Mouse (Mus musculus): ENCODE data around the gene Klk14. TPM values are rescaled to one million over a fixed set of nuclear protein-coding genes. Genes with fewer than 3 reads are reported as not detected.

The Klk14 gene
- polyA plus RNA-seq (2012; fragmentation: generic; extraction: Trizol): not detected
- long read RNA-seq, experiment 1: 0 reads
- long read RNA-seq, experiment 2: 0 reads

- Histone ChIP-seq H3K79me3 (ENCODE audit: low read depth) (no peaks in the 10 kb centered on the region), H3K27me3 (ENCODE audit: control insufficient read depth, insufficient read depth, insufficient read length) (peaks cover 9% of the 10 kb centered on the region), H3K36me3 (ENCODE audit: control insufficient read depth, insufficient read depth) (no peaks in the 10 kb centered on the region), H3K4me3 (ENCODE audit: insufficient read depth, poor library complexity, severe bottlenecking) (no peak within 1 kb of the TSS), H3ac (ENCODE audit: control insufficient read depth, insufficient read length, low read depth) (no peak within 1 kb of the TSS), H3K79me2 (ENCODE audit: control insufficient read depth, insufficient read depth) (no peaks in the 10 kb centered on the region)
- TF ChIP-seq MAX (IDR thresholded peaks at IDR 0.05) (no peak), CEBPB (IDR thresholded peaks at IDR 0.05; ENCODE audit: low read depth) (no peak), USF1 (IDR thresholded peaks at IDR 0.05; ENCODE audit: low read depth) (no peak), FOSL1 (IDR thresholded peaks at IDR 0.05; ENCODE audit: insufficient read depth, low read length, poor library complexity, severe bottlenecking) (no peak), MYOG (IDR thresholded peaks at IDR 0.05; ENCODE audit: control insufficient read depth, extremely low read depth, insufficient read length) (no peak), MYOD1 (IDR thresholded peaks at IDR 0.05; ENCODE audit: control insufficient read depth, insufficient read length, low read depth) (no peak), CTCF (IDR thresholded peaks at IDR 0.05; ENCODE audit: control insufficient read depth, insufficient read depth, insufficient read length) (no peak)
Observed at GRCm38 (mm10) chr7:43690118-43690517, at the start of gene Klk14. Gene Klk14 (plus strand): TSS chr7:43690418.

DNA sequence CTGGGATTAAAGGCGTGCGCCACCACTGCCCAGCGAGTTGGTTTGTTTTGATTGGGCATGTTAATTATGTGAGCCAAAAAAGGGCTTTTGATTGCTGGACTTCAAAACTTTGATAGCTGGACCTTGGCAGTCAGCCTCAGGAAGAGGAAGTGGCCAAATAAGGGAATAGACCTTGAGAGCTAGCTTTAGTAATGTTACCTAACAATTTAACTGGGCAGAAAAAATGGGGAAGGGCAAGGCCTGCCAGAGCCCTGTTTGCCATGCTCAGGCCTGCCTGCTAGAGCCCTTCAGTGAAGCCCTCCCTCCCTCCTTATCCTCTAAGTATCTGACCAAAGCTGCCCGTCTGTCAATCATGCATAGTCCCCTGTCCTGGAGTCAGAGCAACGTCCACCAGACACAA, 47.6 kb upstream of the Klk14 start:
- Histone ChIP-seq H3K36me3 (ENCODE audit: control insufficient read depth, insufficient read depth) (no peaks in the 10 kb centered on the region), H3K4me3 (ENCODE audit: insufficient read depth, poor library complexity, severe bottlenecking) (no peak overlapping the region), H3ac (ENCODE audit: control insufficient read depth, insufficient read length, low read depth) (no peak overlapping the region), H3K27me3 (ENCODE audit: control insufficient read depth, insufficient read depth, insufficient read length) (no peaks in the 10 kb centered on the region), H3K79me2 (ENCODE audit: control insufficient read depth, insufficient read depth) (no peaks in the 10 kb centered on the region), H3K79me3 (ENCODE audit: low read depth) (no peaks in the 10 kb centered on the region)
- TF ChIP-seq USF1 (IDR thresholded peaks at IDR 0.05; ENCODE audit: low read depth) (no peak), FOSL1 (IDR thresholded peaks at IDR 0.05; ENCODE audit: insufficient read depth, low read length, poor library complexity, severe bottlenecking) (no peak), MYOG (IDR thresholded peaks at IDR 0.05; ENCODE audit: control insufficient read depth, extremely low read depth, insufficient read length) (no peak), MYOD1 (IDR thresholded peaks at IDR 0.05; ENCODE audit: control insufficient read depth, insufficient read length, low read depth) (no peak), MAX (IDR thresholded peaks at IDR 0.05) (no peak), CTCF (IDR thresholded peaks at IDR 0.05; ENCODE audit: control insufficient read depth, insufficient read depth, insufficient read length) (no peak), CEBPB (IDR thresholded peaks at IDR 0.05; ENCODE audit: low read depth) (no peak)

GRCm38 (mm10) chr7:43643046-43643652, 47.1 kb upstream of the Klk14 start:
- Histone ChIP-seq H3ac (ENCODE audit: control insufficient read depth, insufficient read length, low read depth) (no peak overlapping the region), H3K36me3 (ENCODE audit: control insufficient read depth, insufficient read depth) (no peaks in the 10 kb centered on the region), H3K79me3 (ENCODE audit: low read depth) (no peaks in the 10 kb centered on the region), H3K27me3 (ENCODE audit: control insufficient read depth, insufficient read depth, insufficient read length) (no peaks in the 10 kb centered on the region), H3K79me2 (ENCODE audit: control insufficient read depth, insufficient read depth) (no peaks in the 10 kb centered on the region), H3K4me3 (ENCODE audit: insufficient read depth, poor library complexity, severe bottlenecking) (no peak overlapping the region)
- TF ChIP-seq MYOD1 (IDR thresholded peaks at IDR 0.05; ENCODE audit: control insufficient read depth, insufficient read length, low read depth) (no peak), CEBPB (IDR thresholded peaks at IDR 0.05; ENCODE audit: low read depth) (no peak), USF1 (IDR thresholded peaks at IDR 0.05; ENCODE audit: low read depth) (no peak), MAX (IDR thresholded peaks at IDR 0.05) (no peak), MYOG (IDR thresholded peaks at IDR 0.05; ENCODE audit: control insufficient read depth, extremely low read depth, insufficient read length) (no peak), FOSL1 (IDR thresholded peaks at IDR 0.05; ENCODE audit: insufficient read depth, low read length, poor library complexity, severe bottlenecking) (no peak), CTCF (IDR thresholded peaks at IDR 0.05; ENCODE audit: control insufficient read depth, insufficient read depth, insufficient read length) (no peak)

- TF ChIP-seq CTCF (IDR thresholded peaks at IDR 0.05; ENCODE audit: control insufficient read depth, insufficient read depth, insufficient read length) (no peak), MAX (IDR thresholded peaks at IDR 0.05) (no peak), CEBPB (IDR thresholded peaks at IDR 0.05; ENCODE audit: low read depth) (no peak), MYOD1 (IDR thresholded peaks at IDR 0.05; ENCODE audit: control insufficient read depth, insufficient read length, low read depth) (peak; percentile 66), MYOG (IDR thresholded peaks at IDR 0.05; ENCODE audit: control insufficient read depth, extremely low read depth, insufficient read length) (no peak)
- Histone ChIP-seq H3K27me3 (ENCODE audit: control insufficient read depth, insufficient read depth, insufficient read length) (peaks cover 13% of the 10 kb centered on the region), H3K79me3 (ENCODE audit: low read depth) (no peaks in the 10 kb centered on the region), H3K4me3 (ENCODE audit: insufficient read depth, poor library complexity, severe bottlenecking) (no peak overlapping the region), H3K79me2 (ENCODE audit: control insufficient read depth, insufficient read depth) (no peaks in the 10 kb centered on the region), H3ac (ENCODE audit: control insufficient read depth, insufficient read length, low read depth) (no peak overlapping the region), H3K36me3 (ENCODE audit: control insufficient read depth, insufficient read depth) (no peaks in the 10 kb centered on the region)
Observed at GRCm38 (mm10) chr7:43652683-43653082, 37.5 kb upstream of the Klk14 start.

DNA sequence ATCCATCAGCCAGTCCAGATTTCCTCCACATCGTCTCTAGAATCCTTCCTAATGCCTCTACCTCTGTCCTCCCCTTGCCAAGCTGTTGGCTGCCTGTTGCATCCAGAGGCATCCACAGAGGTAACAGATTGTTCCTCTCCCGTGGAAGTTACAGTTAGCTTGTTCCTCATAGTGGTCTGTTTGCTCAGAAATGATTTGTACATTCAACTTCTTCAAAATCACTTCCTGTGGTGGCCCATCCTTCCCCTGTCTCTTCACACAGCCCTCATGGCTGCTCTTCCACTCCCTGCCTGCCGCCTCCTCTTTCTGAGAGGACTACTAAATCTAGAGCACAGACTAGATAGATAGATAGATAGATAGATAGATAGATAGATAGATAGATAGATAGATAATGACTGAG, 35.7 kb upstream of the Klk14 start:
- H3K79me3 ChIP-seq (ENCODE audit: low read depth): no peaks in the 10 kb centered on the region
- no peak overlapping the region for H3ac ChIP-seq (ENCODE audit: control insufficient read depth, insufficient read length, low read depth)
- no peak for TF ChIP-seq FOSL1 (IDR thresholded peaks at IDR 0.05; ENCODE audit: insufficient read depth, low read length, poor library complexity, severe bottlenecking)
- no peak for TF ChIP-seq CEBPB (IDR thresholded peaks at IDR 0.05; ENCODE audit: low read depth)
- TF ChIP-seq MAX (IDR thresholded peaks at IDR 0.05): no peak
- no peak for TF ChIP-seq CTCF (IDR thresholded peaks at IDR 0.05; ENCODE audit: control insufficient read depth, insufficient read depth, insufficient read length)
- no peak for TF ChIP-seq USF1 (IDR thresholded peaks at IDR 0.05; ENCODE audit: low read depth)

DNA sequence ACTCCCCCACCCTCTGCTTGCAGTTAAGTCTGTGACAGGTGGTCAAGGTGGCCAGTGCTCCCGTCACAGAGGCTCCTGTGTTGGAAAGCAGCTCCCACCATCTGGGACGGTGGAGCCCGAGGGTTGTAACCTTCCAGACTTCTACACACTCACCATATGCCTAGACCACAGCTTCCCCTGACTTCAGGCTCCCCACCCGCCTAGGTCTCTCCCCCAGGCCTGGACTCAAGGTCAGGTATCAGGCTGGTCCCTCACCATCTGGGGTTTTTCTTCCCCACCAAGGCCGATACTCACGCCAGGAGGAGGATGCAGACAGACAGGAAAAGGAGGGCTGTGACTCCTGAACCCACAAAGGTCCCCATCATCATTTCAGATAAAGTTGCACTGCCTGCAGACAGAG, 34.0 kb upstream of the Klk14 start:
- no peak for TF ChIP-seq MYOG (IDR thresholded peaks at IDR 0.05; ENCODE audit: control insufficient read depth, extremely low read depth, insufficient read length)
- TF ChIP-seq CTCF (IDR thresholded peaks at IDR 0.05; ENCODE audit: control insufficient read depth, insufficient read depth, insufficient read length): no peak
- no peak for TF ChIP-seq MYOD1 (IDR thresholded peaks at IDR 0.05; ENCODE audit: control insufficient read depth, insufficient read length, low read depth)
- no peak for TF ChIP-seq FOSL1 (IDR thresholded peaks at IDR 0.05; ENCODE audit: insufficient read depth, low read length, poor library complexity, severe bottlenecking)
- no peak for TF ChIP-seq CEBPB (IDR thresholded peaks at IDR 0.05; ENCODE audit: low read depth)
- no peak for TF ChIP-seq USF1 (IDR thresholded peaks at IDR 0.05; ENCODE audit: low read depth)
- no peak for TF ChIP-seq MAX (IDR thresholded peaks at IDR 0.05)
- Histone ChIP-seq H3K79me3 (ENCODE audit: low read depth) (no peaks in the 10 kb centered on the region), H3K27me3 (ENCODE audit: control insufficient read depth, insufficient read depth, insufficient read length) (peaks cover 21% of the 10 kb centered on the region), H3K4me3 (ENCODE audit: insufficient read depth, poor library complexity, severe bottlenecking) (no peak overlapping the region), H3ac (ENCODE audit: control insufficient read depth, insufficient read length, low read depth) (no peak overlapping the region), H3K79me2 (ENCODE audit: control insufficient read depth, insufficient read depth) (no peaks in the 10 kb centered on the region), H3K36me3 (ENCODE audit: control insufficient read depth, insufficient read depth) (no peaks in the 10 kb centered on the region)

More for the DNA sequence above, 35.7 kb upstream of the Klk14 start:
- Histone ChIP-seq H3K79me2 (ENCODE audit: control insufficient read depth, insufficient read depth) (no peaks in the 10 kb centered on the region), H3K4me3 (ENCODE audit: insufficient read depth, poor library complexity, severe bottlenecking) (no peak overlapping the region), H3K36me3 (ENCODE audit: control insufficient read depth, insufficient read depth) (no peaks in the 10 kb centered on the region), H3K27me3 (ENCODE audit: control insufficient read depth, insufficient read depth, insufficient read length) (peaks cover 21% of the 10 kb centered on the region)
